Mouse (Mus musculus): ENCODE results near the gene Pkhd1.

DNA sequence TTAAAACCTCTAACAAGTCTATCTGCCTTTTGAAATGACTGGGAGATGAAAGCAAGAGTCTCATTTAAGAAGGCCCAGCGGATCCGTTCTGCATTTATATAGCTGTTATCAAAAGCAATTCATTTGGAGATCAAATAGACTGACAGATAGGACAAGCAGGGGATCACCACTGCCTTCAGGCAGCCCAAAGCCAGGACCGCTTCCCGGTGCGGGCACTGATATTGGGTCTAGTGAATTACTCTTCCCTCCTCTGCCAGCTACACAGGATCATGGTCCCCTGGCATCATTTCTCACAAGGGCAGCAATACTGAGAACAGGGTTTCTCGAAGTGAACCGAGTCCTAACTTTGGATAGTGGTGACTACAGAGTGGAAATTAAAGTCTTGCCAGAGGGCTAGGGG lies 582.6 kb downstream of the Pkhd1 start:
- TF ChIP-seq POLR2A (IDR thresholded peaks at IDR 0.05; ENCODE audit: insufficient read length, low read depth) (no peak), MAX (IDR thresholded peaks at IDR 0.05; ENCODE audit: low read depth) (no peak)
